Mouse (Mus musculus): Measurements from ENCODE around the gene Cep78. TPM values are rescaled to one million over a fixed set of nuclear protein-coding genes. Genes with fewer than 3 reads are reported as not detected.

The Cep78 gene
- polyA plus RNA-seq, 1 experiment: 4.0 TPM

DNA sequence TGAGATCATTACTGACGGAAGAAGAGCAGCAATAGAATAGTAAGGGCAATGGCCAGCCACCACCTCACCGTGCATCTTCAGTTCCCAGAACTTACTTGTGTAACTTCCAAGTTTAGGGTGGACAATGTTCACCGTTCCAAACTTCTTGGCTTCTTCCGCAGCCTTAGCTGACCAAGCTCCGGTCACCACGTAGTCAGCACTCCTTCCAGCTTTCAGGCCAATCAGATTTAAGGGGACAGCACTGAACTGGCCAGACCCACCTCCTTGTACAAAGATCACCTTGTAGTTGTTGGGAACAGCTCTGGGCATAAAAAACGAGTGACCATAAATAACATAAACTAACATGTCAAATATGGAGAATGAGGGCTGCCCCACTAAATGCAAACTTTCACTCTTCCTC is 66.7 kb downstream of the Cep78 start:
- Histone ChIP-seq H3K36me3 (ENCODE audit: control insufficient read depth, insufficient read depth) (peaks cover 74% of the 10 kb centered on the region), H3K4me2 (ENCODE audit: low read depth) (no peak overlapping the region), H3K4me3 (no peak overlapping the region), H3ac (ENCODE audit: control insufficient read depth, insufficient read length) (no peak overlapping the region), H3K79me2 (ENCODE audit: control insufficient read depth, insufficient read depth) (peaks cover 46% of the 10 kb centered on the region), H3K27me3 (ENCODE audit: control insufficient read depth, insufficient read depth, insufficient read length) (no peaks in the 10 kb centered on the region)
- TF ChIP-seq MYOD1 (IDR thresholded peaks at IDR 0.05; ENCODE audit: control insufficient read depth in 1 of 3, insufficient read length in 2 of 3, low read depth in 2 of 3) (no peak), MYOG (IDR thresholded peaks at IDR 0.05; ENCODE audit: control insufficient read depth in 1 of 3, insufficient read depth in 1 of 3, insufficient read length in 2 of 3, low read depth in 2 of 3) (no peak), REST (IDR thresholded peaks at IDR 0.05; ENCODE audit: insufficient read depth, insufficient read length) (no peak), SRF (IDR thresholded peaks at IDR 0.05; ENCODE audit: control insufficient read depth, insufficient read length, low read depth) (no peak), USF1 (IDR thresholded peaks at IDR 0.05; ENCODE audit: low read depth) (no peak), TCF12 (IDR thresholded peaks at IDR 0.05; ENCODE audit: insufficient read depth, poor library complexity, severe bottlenecking) (no peak), MAX (IDR thresholded peaks at IDR 0.05; ENCODE audit: low read depth) (no peak), E2F4 (IDR thresholded peaks at IDR 0.05; ENCODE audit: insufficient read depth) (no peak), POLR2A (IDR thresholded peaks at IDR 0.05; ENCODE audit: insufficient read length, low read depth) (no peak), CEBPB (IDR thresholded peaks at IDR 0.05; ENCODE audit: insufficient read depth, poor library complexity, severe bottlenecking) (no peak), TCF3 (IDR thresholded peaks at IDR 0.05; ENCODE audit: insufficient read length, low read depth) (no peak), POLR2AphosphoS2 (IDR thresholded peaks at IDR 0.05; ENCODE audit: insufficient read length, low read depth) (no peak)

DNA sequence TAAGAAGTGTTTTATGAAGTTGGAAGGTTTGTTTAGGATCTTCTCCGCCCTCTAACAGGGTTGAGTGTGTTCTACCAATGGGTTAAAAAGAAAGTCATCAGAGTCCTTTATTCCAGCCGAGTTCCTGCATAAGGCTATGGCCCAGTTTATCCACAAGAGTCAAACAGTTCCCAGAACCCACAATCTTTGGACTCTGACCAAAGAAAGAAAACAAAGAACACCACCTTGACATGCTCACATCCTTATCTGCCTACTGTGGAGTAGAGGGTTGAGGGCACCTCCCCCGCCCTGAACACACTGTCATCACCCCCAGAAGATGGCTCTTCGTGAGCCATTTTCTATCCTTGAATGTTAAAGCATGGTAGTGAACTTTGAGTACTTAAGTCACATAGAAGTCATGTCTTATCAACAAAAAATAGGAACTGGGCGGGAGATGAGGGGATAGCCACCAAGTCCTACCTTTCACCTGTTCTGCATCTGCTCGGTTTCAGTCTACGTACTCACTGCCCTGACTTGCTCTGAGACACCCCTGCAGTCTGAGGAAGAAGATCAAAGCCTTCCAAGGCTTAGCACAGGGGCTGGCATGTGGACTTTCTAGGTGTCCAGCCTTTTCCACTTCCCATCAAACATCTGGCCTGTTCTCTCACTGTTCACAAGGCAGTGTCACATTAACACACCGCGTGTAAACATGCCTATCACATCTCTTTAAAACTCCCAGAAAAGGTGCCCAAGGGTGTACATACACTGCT is 71.4 kb downstream of the Cep78 start:
- Histone ChIP-seq H3K4me2 (ENCODE audit: low read depth) (no peak overlapping the region), H3K79me2 (ENCODE audit: control insufficient read depth, insufficient read depth) (peaks cover 16% of the 10 kb centered on the region), H3ac (ENCODE audit: control insufficient read depth, insufficient read length) (no peak overlapping the region), H3K4me3 (no peak overlapping the region), H3K27me3 (ENCODE audit: control insufficient read depth, insufficient read depth, insufficient read length) (no peaks in the 10 kb centered on the region), H3K36me3 (ENCODE audit: control insufficient read depth, insufficient read depth) (peaks cover 96% of the 10 kb centered on the region)
- no peak for TF ChIP-seq MAX (IDR thresholded peaks at IDR 0.05; ENCODE audit: low read depth)

GRCm38 (mm10) chr19:15911441-15911840 is 73.3 kb downstream of the Cep78 start:
- peaks cover 16% of the 10 kb centered on the region for H3K79me2 ChIP-seq (ENCODE audit: control insufficient read depth, insufficient read depth)
- no peak overlapping the region for H3K4me3 ChIP-seq
- H3ac ChIP-seq (ENCODE audit: control insufficient read depth, insufficient read length): no peak overlapping the region
- H3K4me2 ChIP-seq (ENCODE audit: low read depth): no peak overlapping the region
- peaks cover 90% of the 10 kb centered on the region for H3K36me3 ChIP-seq (ENCODE audit: control insufficient read depth, insufficient read depth)
- TF ChIP-seq USF1 (IDR thresholded peaks at IDR 0.05; ENCODE audit: low read depth) (no peak), TCF12 (IDR thresholded peaks at IDR 0.05; ENCODE audit: insufficient read depth, poor library complexity, severe bottlenecking) (no peak), E2F4 (IDR thresholded peaks at IDR 0.05; ENCODE audit: insufficient read depth) (no peak)
- no peaks in the 10 kb centered on the region for H3K27me3 ChIP-seq (ENCODE audit: control insufficient read depth, insufficient read depth, insufficient read length)

- no peak for TF ChIP-seq MAX (IDR thresholded peaks at IDR 0.05; ENCODE audit: low read depth)
- no peak for TF ChIP-seq POLR2A (IDR thresholded peaks at IDR 0.05; ENCODE audit: insufficient read length, low read depth)
- no peak for TF ChIP-seq TCF12 (IDR thresholded peaks at IDR 0.05; ENCODE audit: insufficient read depth, poor library complexity, severe bottlenecking)
- no peak for TF ChIP-seq SRF (IDR thresholded peaks at IDR 0.05; ENCODE audit: control insufficient read depth, insufficient read length, low read depth)
- no peak for TF ChIP-seq MYOD1 (IDR thresholded peaks at IDR 0.05; ENCODE audit: control insufficient read depth in 1 of 3, insufficient read length in 2 of 3, low read depth in 2 of 3)
- H3K36me3 ChIP-seq (ENCODE audit: control insufficient read depth, insufficient read depth): peaks cover 90% of the 10 kb centered on the region
- H3ac ChIP-seq (ENCODE audit: control insufficient read depth, insufficient read length): no peak overlapping the region
- peaks cover 14% of the 10 kb centered on the region for H3K79me2 ChIP-seq (ENCODE audit: control insufficient read depth, insufficient read depth)
- H3K4me3 ChIP-seq: no peak overlapping the region
- no peak overlapping the region for H3K4me2 ChIP-seq (ENCODE audit: low read depth)
- no peaks in the 10 kb centered on the region for H3K27me3 ChIP-seq (ENCODE audit: control insufficient read depth, insufficient read depth, insufficient read length)
These were observed 73.8 kb downstream of the Cep78 start for GRCm38 (mm10) chr19:15910987-15911386.

DNA sequence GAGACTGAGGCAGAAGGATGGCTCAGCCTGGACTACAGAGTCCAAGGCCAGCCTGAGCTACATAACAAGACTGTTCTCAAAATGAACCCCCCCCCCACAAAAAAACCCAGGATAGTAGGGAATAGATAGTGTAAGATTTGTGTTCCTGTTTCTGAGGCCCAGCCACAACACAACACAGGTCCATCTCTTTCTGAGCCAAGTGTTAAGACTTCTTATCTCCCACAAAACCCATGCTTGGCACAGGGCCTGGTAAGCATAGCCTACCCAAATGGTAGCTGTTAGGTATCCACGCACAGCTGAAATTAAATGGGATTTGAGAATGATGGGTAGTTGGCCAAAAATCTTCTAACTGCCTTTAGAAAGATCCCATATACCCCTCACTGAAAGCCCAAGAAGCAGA is 74.3 kb downstream of the Cep78 start:
- no peak overlapping the region for H3K4me3 ChIP-seq
- peaks cover 89% of the 10 kb centered on the region for H3K36me3 ChIP-seq (ENCODE audit: control insufficient read depth, insufficient read depth)

GRCm38 (mm10) chr19:15908016-15908415 is 76.8 kb downstream of the Cep78 start:
- Histone ChIP-seq H3K4me3 (no peak overlapping the region), H3K4me2 (ENCODE audit: low read depth) (no peak overlapping the region), H3K27me3 (ENCODE audit: control insufficient read depth, insufficient read depth, insufficient read length) (no peaks in the 10 kb centered on the region), H3ac (ENCODE audit: control insufficient read depth, insufficient read length) (no peak overlapping the region), H3K79me2 (ENCODE audit: control insufficient read depth, insufficient read depth) (peaks cover 12% of the 10 kb centered on the region), H3K36me3 (ENCODE audit: control insufficient read depth, insufficient read depth) (peaks cover 84% of the 10 kb centered on the region)
- TF ChIP-seq SRF (IDR thresholded peaks at IDR 0.05; ENCODE audit: control insufficient read depth, insufficient read length, low read depth) (no peak), REST (IDR thresholded peaks at IDR 0.05; ENCODE audit: insufficient read depth, insufficient read length) (no peak), E2F4 (IDR thresholded peaks at IDR 0.05; ENCODE audit: insufficient read depth) (no peak), POLR2AphosphoS2 (IDR thresholded peaks at IDR 0.05; ENCODE audit: insufficient read length, low read depth) (no peak), TCF12 (IDR thresholded peaks at IDR 0.05; ENCODE audit: insufficient read depth, poor library complexity, severe bottlenecking) (no peak), MYOG (IDR thresholded peaks at IDR 0.05; ENCODE audit: control insufficient read depth in 1 of 3, insufficient read depth in 1 of 3, insufficient read length in 2 of 3, low read depth in 2 of 3) (no peak)

More for the DNA sequence above, 74.3 kb downstream of the Cep78 start:
- no peaks in the 10 kb centered on the region for H3K27me3 ChIP-seq (ENCODE audit: control insufficient read depth, insufficient read depth, insufficient read length)
- TF ChIP-seq POLR2AphosphoS2 (IDR thresholded peaks at IDR 0.05; ENCODE audit: insufficient read length, low read depth): no peak
- no peak overlapping the region for H3K4me2 ChIP-seq (ENCODE audit: low read depth)
- peaks cover 12% of the 10 kb centered on the region for H3K79me2 ChIP-seq (ENCODE audit: control insufficient read depth, insufficient read depth)
- H3ac ChIP-seq (ENCODE audit: control insufficient read depth, insufficient read length): no peak overlapping the region

Other genes starting within 250 kb of the Cep78 start
- 396 TPM for gene Psat1, start 37.7 kb downstream of the Cep78 start, polyA plus RNA-seq (2012; fragmentation: generic; extraction: Trizol)
- 8.3 TPM for gene Gnaq, start 147.8 kb upstream of the Cep78 start, polyA plus RNA-seq (2012; fragmentation: generic; extraction: Trizol)

Measured in myocyte (in vitro differentiated cells).